8 mouse cellular contexts compared by ENCODE assay signal in genomic region chr1:172206141-172206917, GRCm38 (mm10). TPM values are rescaled to one million over a fixed set of nuclear protein-coding genes. Genes with fewer than 3 reads are reported as not detected.
DNase-seq lines count a peak whose midpoint lies in the region; ATAC-seq and TF ChIP-seq lines count a peak whose summit lies in the region.

Pea15a (minus strand) TSS chr1:172206804.

- peak; percentile 86 for DNase-seq in cerebellum, adult 11 months
- DNase-seq in forelimb bud, embryonic 11.5 days (ENCODE audit: low read depth, low spot score): peak; percentile 48
- peak; percentile 87 for DNase-seq in heart, postnatal 4 days
- peak; percentile 79 to 82 for DNase-seq in layer of hippocampus, adult 8-10 months (ENCODE audit: low spot score in 2 of 2)
- peak; percentile 78 for DNase-seq in ovary, adult 18-20 months (ENCODE audit: low spot score)
- DNase-seq in thymus, postnatal 0 days (ENCODE audit: low spot score): peak; percentile 52

- H3K36me3 ChIP-seq in E14TG2a.4 (ENCODE audit: insufficient read depth, low read length): peaks cover 14% of the 10 kb centered on the region
- no peaks in the 10 kb centered on the region for H3K36me3 ChIP-seq in lung, embryonic 15.5 days

- H3K4me1 ChIP-seq in E14TG2a.4 (replicated peaks; ENCODE audit: low read depth, low read length): peaks cover 74% of the 10 kb centered on the region
- peaks cover 56% of the 10 kb centered on the region for H3K4me1 ChIP-seq in lung, embryonic 15.5 days

- H3K27ac ChIP-seq in lung, embryonic 15.5 days: peak within 1 kb of the TSS; percentile 90

- H3K9me3 ChIP-seq in E14TG2a.4 (ENCODE audit: low read length): no peaks in the 10 kb centered on the region
- no peaks in the 10 kb centered on the region for H3K9me3 ChIP-seq in lung, embryonic 15.5 days

- peak within 1 kb of the TSS; percentile 70 for H3K4me2 ChIP-seq in lung, embryonic 15.5 days

- peak within 1 kb of the TSS; percentile 84 for H3K4me3 ChIP-seq in E14TG2a.4 (replicated peaks; ENCODE audit: low read length)
- H3K4me3 ChIP-seq in lung, embryonic 15.5 days: peak within 1 kb of the TSS; percentile 59

- ATAC-seq in lung, embryonic 15.5 days (ENCODE audit: borderline replicate concordance, extremely low read depth, low FRiP score, low TSS enrichment): peak; percentile 83

- under 1% methylated on average over 40 of the region's 40 CpGs for WGBS in lung, embryonic 15.5 days

- peak within 1 kb of the TSS; percentile 60 for H3K9ac ChIP-seq in lung, embryonic 15.5 days

- H3K27me3 ChIP-seq in E14TG2a.4 (ENCODE audit: insufficient read depth, low read length): peaks cover 6% of the 10 kb centered on the region
- H3K27me3 ChIP-seq in lung, embryonic 15.5 days: no peaks in the 10 kb centered on the region

- no peak for TF ChIP-seq CTCF in E14TG2a.4 (conservative IDR thresholded peaks at IDR 0.05; ENCODE audit: low read length)

RNA-seq across cellular contexts. Expression of gene Pea15a, which starts in this region (rescaled TPM):
- total RNA-seq in heart, postnatal 4 days (2021): 100 to 1,000 TPM; 140 to 147 TPM
- total RNA-seq in layer of hippocampus, adult 8-10 months (2022): 100 to 1,000 TPM; 445 to 463 (median 462) TPM
- polyA plus RNA-seq in lung, embryonic 15.5 days (2015; fragmentation: Nextera tagmentation; extraction: Ambion mirVana): 142 and 146 TPM in 2 replicates
- 31.1 and 32.8 TPM in 2 replicates for polyA plus RNA-seq in thymus, postnatal 0 days (2015; fragmentation: Nextera tagmentation; extraction: Ambion mirVana)

Comparison
In these comparisons a context has a peak if more than half of its experiments do, and no peak if none do; other contexts are left out.
1. Peak in every context shown above with its lines: DNase-seq, ATAC-seq, H3K4me3 ChIP-seq and H3K27ac ChIP-seq.